Mouse (Mus musculus) heart, adult 2 months (tissue): Measurements from ENCODE around the gene Qprt.

Source experiments
- CTCF ChIP-seq: fragments of 200-600 bp; IDR thresholded peaks from 2 replicates; pipeline ENCODE4 v1.8.1; 2022; ENCODE audit warnings: antibody characterized with exemption, mild to moderate bottlenecking, moderate library complexity
- POLR2A ChIP-seq: fragments of 200-500 bp; IDR thresholded peaks from 2 replicates; pipeline ENCODE4 v1.6.1; 2011; ENCODE audit warnings: mild to moderate bottlenecking, low read depth, low read length, control low read depth; ENCODE audit not compliant: insufficient read depth

GRCm38 (mm10) chr7:127146267-127146603 is 24.2 kb upstream of the Qprt start:
- TF ChIP-seq POLR2A (no peak), CTCF (no peak)
